Mouse (Mus musculus) forebrain, embryonic 15.5 days (tissue): Measurements from ENCODE around the gene Arf4. TPM values are rescaled to one million over a fixed set of nuclear protein-coding genes. Genes with fewer than 3 reads are reported as not detected.

ENCODE experiments used
- ATAC-seq: fragments of 200-750 bp; cut with Nextera tagmentation; replicated peaks from 2 replicates; pipeline ENCODE4 v1.8.0; 2017; ENCODE audit warnings: mild to moderate bottlenecking, moderate TSS enrichment, moderate library complexity
- H3K27ac ChIP-seq: fragments of 300-500 bp; sonication (generic); replicated peaks from 2 replicates; pipeline ENCODE4 v1.5.1; 2015; ENCODE audit warnings: mild to moderate bottlenecking, inconsistent platforms
- H3K27me3 ChIP-seq: fragments of 300-500 bp; sonication (generic); 2 replicates; pipeline ENCODE4 v1.6.1; 2015; ENCODE audit warnings: inconsistent platforms
- H3K36me3 ChIP-seq: fragments of 300-500 bp; sonication (generic); 2 replicates; pipeline ENCODE4 v1.6.1; 2015; ENCODE audit warnings: mild to moderate bottlenecking, inconsistent platforms
- H3K4me1 ChIP-seq: fragments of 300-500 bp; sonication (generic); 2 replicates; pipeline ENCODE4 v1.6.1; 2015; ENCODE audit warnings: inconsistent platforms
- H3K4me2 ChIP-seq: fragments of 300-500 bp; sonication (generic); replicated peaks from 2 replicates; pipeline ENCODE4 v1.6.1; 2015; ENCODE audit warnings: mild to moderate bottlenecking, inconsistent platforms
- H3K4me3 ChIP-seq: fragments of 300-500 bp; sonication (generic); 2 replicates; pipeline ENCODE4 v1.5.1; 2015; ENCODE audit warnings: mild to moderate bottlenecking, inconsistent platforms
- H3K9ac ChIP-seq: fragments of 300-500 bp; sonication (generic); replicated peaks from 2 replicates; pipeline ENCODE4 v1.6.1; 2015; ENCODE audit warnings: mild to moderate bottlenecking, inconsistent platforms
- H3K9me3 ChIP-seq: fragments of 300-500 bp; sonication (generic); 2 replicates; pipeline ENCODE4 v1.6.1; 2016; ENCODE audit warnings: inconsistent platforms
- WGBS: fragments of 180-500 bp; shearing (Covaris S2); methylation state at CpG from one replicate; pipeline ENCODE4 v1.1.7; 2015; ENCODE audit warnings: mixed read lengths; 5-methylcytosine and 5-hydroxymethylcytosine counted together
- polyA plus RNA-seq: library from polyadenylated mRNA; unstranded; fragments of >200 nt; fragmentation: Nextera tagmentation; extraction: Ambion mirVana; gene quantifications from 2 replicates; pipeline ENCODE4 v1.2.1, GENCODE M21; 2015

The Arf4 gene
- polyA plus RNA-seq, 1 experiment from 2014 or later = 630 TPM

GRCm38 (mm10) chr14:26638708-26639084 lies 822 bp downstream of the Arf4 start:
- Histone ChIP-seq H3K9me3 (no peaks in the 10 kb centered on the region), H3K36me3 (no peaks in the 10 kb centered on the region), H3K4me1 (peaks cover 35% of the 10 kb centered on the region), H3K27me3 (no peaks in the 10 kb centered on the region), H3K4me3 (peak overlapping the region; percentile 80), H3K9ac (peak overlapping the region; percentile 76), H3K4me2 (peak overlapping the region; percentile 79), H3K27ac (peak overlapping the region; percentile 94)
- 0% methylated on average over 16 of the region's 16 CpGs for WGBS
- ATAC-seq = peak; percentile 11

- Histone ChIP-seq H3K4me1 (peaks cover 35% of the 10 kb centered on the region), H3K27ac (peak overlapping the region; percentile 94)
- ATAC-seq = no peak
Observed at GRCm38 (mm10) chr14:26639251-26639650, 1.4 kb downstream of the Arf4 start.

GRCm38 (mm10) chr14:26639961-26640360 lies 2.1 kb downstream of the Arf4 start:
- Histone ChIP-seq H3K4me1 (peaks cover 35% of the 10 kb centered on the region), H3K36me3 (no peaks in the 10 kb centered on the region), H3K9ac (peak overlapping the region; percentile 76), H3K27me3 (no peaks in the 10 kb centered on the region), H3K4me3 (peak overlapping the region; percentile 80), H3K4me2 (peak overlapping the region; percentile 79), H3K27ac (no peak overlapping the region), H3K9me3 (no peaks in the 10 kb centered on the region)
- ATAC-seq = no peak
- 19% methylated on average over 2 of the region's 2 CpGs for WGBS

More at GRCm38 (mm10) chr14:26639251-26639650, 1.4 kb downstream of the Arf4 start:
- peak overlapping the region; percentile 80 for H3K4me3 ChIP-seq
- H3K9me3 ChIP-seq = no peaks in the 10 kb centered on the region
- H3K27me3 ChIP-seq = no peaks in the 10 kb centered on the region
- 1% methylated on average over 11 of the region's 11 CpGs for WGBS
- H3K9ac ChIP-seq = peak overlapping the region; percentile 76
- H3K4me2 ChIP-seq = peak overlapping the region; percentile 79
- H3K36me3 ChIP-seq = no peaks in the 10 kb centered on the region

DNA sequence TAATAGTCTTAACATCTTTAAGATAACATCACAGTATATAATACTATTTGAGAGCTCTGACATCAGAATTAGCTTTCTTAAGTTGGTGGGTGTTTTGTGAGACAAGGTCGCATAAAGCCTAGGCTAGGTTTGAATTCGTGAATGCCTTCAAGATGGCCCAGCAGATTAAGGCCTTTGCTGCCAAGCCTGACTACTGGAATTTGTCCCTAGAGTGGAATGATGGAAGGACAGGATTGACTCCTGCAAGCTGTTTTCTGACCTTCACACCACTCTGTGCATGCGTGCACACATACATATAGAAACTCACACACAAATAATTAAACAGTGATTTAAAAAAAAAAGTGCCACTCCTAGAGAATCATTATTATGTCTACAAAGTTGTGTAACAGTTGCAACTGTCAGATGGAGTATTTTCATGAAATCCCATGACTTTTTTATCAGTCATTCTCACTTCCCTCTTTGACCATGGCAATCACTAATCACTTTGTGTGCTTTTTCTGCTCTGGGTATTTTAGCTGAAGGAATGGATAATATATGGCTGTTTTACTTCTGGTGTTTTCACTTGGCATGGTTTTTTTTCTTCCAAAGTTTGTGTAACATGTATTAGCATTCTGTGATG lies 5.2 kb downstream of the Arf4 start:
- ATAC-seq = no peak
- no peaks in the 10 kb centered on the region for H3K9me3 ChIP-seq
- H3K4me3 ChIP-seq = no peak overlapping the region
- no peak overlapping the region for H3K4me2 ChIP-seq
- no peaks in the 10 kb centered on the region for H3K27me3 ChIP-seq
- 72% methylated on average over 3 of the region's 3 CpGs for WGBS
- no peak overlapping the region for H3K27ac ChIP-seq
- peaks cover 12% of the 10 kb centered on the region for H3K36me3 ChIP-seq
- H3K4me1 ChIP-seq = peaks cover 37% of the 10 kb centered on the region
- no peak overlapping the region for H3K9ac ChIP-seq

DNA sequence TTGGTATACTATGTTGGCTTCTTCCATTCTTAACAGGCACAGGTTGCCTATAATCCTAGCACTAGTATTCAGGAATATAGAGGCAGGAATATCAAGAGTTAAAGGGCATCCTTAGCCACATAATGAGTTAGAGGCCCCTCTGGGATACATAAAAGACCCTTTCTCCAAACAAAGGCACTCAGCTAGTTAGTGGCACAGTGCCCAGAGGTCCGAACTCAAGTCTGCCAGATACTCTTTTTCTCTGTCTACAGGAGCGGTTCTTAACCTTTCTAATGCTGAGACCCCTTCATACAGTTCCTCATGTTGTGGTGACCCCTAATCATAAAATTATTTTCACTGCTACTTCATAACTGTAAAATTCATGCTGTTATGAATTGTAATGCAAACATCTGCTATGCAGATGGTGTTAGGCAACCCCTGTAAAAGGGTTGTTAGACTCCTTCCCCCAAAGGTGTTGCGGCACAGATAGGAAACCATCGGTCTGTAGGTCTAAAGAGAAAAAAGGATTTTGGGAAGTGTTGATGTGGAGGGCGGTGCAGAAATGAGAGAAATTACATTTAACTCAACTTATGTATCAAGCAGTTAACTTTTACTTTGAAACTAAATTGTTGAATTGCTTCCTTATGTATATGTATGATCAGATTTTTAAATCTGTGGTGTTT lies 8.2 kb downstream of the Arf4 start:
- peaks cover 17% of the 10 kb centered on the region for H3K4me1 ChIP-seq
- WGBS = 14% methylated on average over 5 of the region's 5 CpGs
- peak overlapping the region; percentile 61 for H3K27ac ChIP-seq
- no peak overlapping the region for H3K4me3 ChIP-seq
- no peaks in the 10 kb centered on the region for H3K9me3 ChIP-seq
- H3K27me3 ChIP-seq = no peaks in the 10 kb centered on the region
- H3K9ac ChIP-seq = no peak overlapping the region
- peak; percentile 64; the same call in 1 of the 2 replicates for ATAC-seq
- peaks cover 21% of the 10 kb centered on the region for H3K36me3 ChIP-seq
- peak overlapping the region; percentile 7; the same call in 1 of the 2 replicates for H3K4me2 ChIP-seq

GRCm38 (mm10) chr14:26647811-26648210 lies 9.9 kb downstream of the Arf4 start:
- Histone ChIP-seq H3K4me2 (no peak overlapping the region), H3K9ac (no peak overlapping the region), H3K27me3 (no peaks in the 10 kb centered on the region), H3K4me3 (no peak overlapping the region), H3K4me1 (peaks cover 17% of the 10 kb centered on the region), H3K27ac (no peak overlapping the region), H3K9me3 (no peaks in the 10 kb centered on the region), H3K36me3 (peaks cover 22% of the 10 kb centered on the region)
- WGBS = 79% methylated on average over 2 of the region's 2 CpGs
- ATAC-seq = no peak

DNA sequence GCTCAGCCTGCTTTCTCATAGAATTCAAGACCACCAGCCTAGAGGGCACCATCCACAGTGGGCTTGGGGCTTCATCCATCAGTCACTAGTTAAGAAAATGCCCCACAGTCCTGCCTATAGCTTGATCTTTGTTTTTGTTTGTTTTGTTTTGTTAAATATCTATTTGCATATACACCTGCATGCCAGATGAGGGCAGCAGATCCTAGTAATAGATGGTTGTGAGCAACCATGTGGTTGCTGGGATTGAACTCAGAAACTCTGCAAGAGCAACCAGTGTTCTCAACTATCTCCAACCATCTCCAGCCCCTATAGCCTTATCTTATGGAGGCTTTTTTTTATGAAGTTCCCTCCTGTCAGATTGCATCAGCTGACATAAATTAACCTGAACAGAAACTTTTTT lies 14.0 kb downstream of the Arf4 start:
- Histone ChIP-seq H3K36me3 (peaks cover 54% of the 10 kb centered on the region), H3K9me3 (no peaks in the 10 kb centered on the region), H3K9ac (no peak overlapping the region), H3K27ac (no peak overlapping the region), H3K4me1 (no peaks in the 10 kb centered on the region), H3K4me2 (no peak overlapping the region), H3K4me3 (no peak overlapping the region), H3K27me3 (no peaks in the 10 kb centered on the region)
- no peak for ATAC-seq

GRCm38 (mm10) chr14:26658178-26658577 lies 20.3 kb downstream of the Arf4 start:
- H3K27ac ChIP-seq = no peak overlapping the region
- no peaks in the 10 kb centered on the region for H3K27me3 ChIP-seq
- no peak for ATAC-seq
- no peak overlapping the region for H3K9ac ChIP-seq
- no peaks in the 10 kb centered on the region for H3K4me1 ChIP-seq
- H3K4me3 ChIP-seq = no peak overlapping the region
- peaks cover 58% of the 10 kb centered on the region for H3K36me3 ChIP-seq
- no peaks in the 10 kb centered on the region for H3K9me3 ChIP-seq
- H3K4me2 ChIP-seq = no peak overlapping the region

GRCm38 (mm10) chr14:26660233-26660632 lies 22.4 kb downstream of the Arf4 start:
- Histone ChIP-seq H3K4me1 (no peaks in the 10 kb centered on the region), H3K27me3 (no peaks in the 10 kb centered on the region), H3K4me2 (no peak overlapping the region), H3K36me3 (peaks cover 54% of the 10 kb centered on the region), H3K9ac (no peak overlapping the region), H3K4me3 (no peak overlapping the region), H3K9me3 (no peaks in the 10 kb centered on the region), H3K27ac (no peak overlapping the region)
- WGBS = 95% methylated on average over 1 of the region's 1 CpGs
- ATAC-seq = no peak

- H3K36me3 ChIP-seq = peaks cover 48% of the 10 kb centered on the region
- ATAC-seq = no peak
- H3K27me3 ChIP-seq = no peaks in the 10 kb centered on the region
- no peak overlapping the region for H3K4me3 ChIP-seq
- H3K4me2 ChIP-seq = no peak overlapping the region
- H3K4me1 ChIP-seq = peaks cover 10% of the 10 kb centered on the region
- H3K27ac ChIP-seq = no peak overlapping the region
- H3K9me3 ChIP-seq = no peaks in the 10 kb centered on the region
- 91% methylated on average over 3 of the region's 3 CpGs for WGBS
- no peak overlapping the region for H3K9ac ChIP-seq
Observed at GRCm38 (mm10) chr14:26662016-26662415, 24.1 kb downstream of the Arf4 start.

GRCm38 (mm10) chr14:26662488-26662887 lies 24.6 kb downstream of the Arf4 start:
- Histone ChIP-seq H3K9me3 (no peaks in the 10 kb centered on the region), H3K9ac (no peak overlapping the region), H3K27me3 (no peaks in the 10 kb centered on the region), H3K4me3 (no peak overlapping the region), H3K36me3 (peaks cover 47% of the 10 kb centered on the region), H3K27ac (no peak overlapping the region), H3K4me2 (no peak overlapping the region), H3K4me1 (peaks cover 13% of the 10 kb centered on the region)
- WGBS = 94% methylated on average over 2 of the region's 2 CpGs
- ATAC-seq = no peak

DNA sequence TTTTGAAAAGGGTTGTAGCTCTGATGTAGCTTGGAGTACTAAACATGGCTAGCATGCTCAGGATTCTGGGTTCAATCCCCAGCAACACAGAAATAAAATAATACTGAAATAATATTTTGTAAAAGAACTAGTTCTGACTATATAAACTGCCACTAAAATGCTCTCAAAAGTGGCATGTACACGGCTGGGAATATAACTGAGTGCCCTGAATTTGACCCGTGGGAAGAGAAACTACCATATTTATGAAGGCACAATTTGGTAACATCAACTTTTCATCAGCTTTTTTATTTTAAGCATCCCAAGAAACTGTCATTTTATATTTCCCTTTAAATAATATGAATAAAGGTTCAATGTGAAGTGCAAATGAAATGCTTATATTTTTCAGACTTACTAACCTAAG lies 26.0 kb downstream of the Arf4 start:
- Histone ChIP-seq H3K9ac (no peak overlapping the region), H3K4me3 (no peak overlapping the region), H3K27ac (no peak overlapping the region), H3K4me1 (peaks cover 25% of the 10 kb centered on the region), H3K9me3 (no peaks in the 10 kb centered on the region), H3K27me3 (no peaks in the 10 kb centered on the region), H3K36me3 (peaks cover 38% of the 10 kb centered on the region), H3K4me2 (no peak overlapping the region)
- WGBS = 92% methylated on average over 2 of the region's 2 CpGs
- ATAC-seq = no peak

DNA sequence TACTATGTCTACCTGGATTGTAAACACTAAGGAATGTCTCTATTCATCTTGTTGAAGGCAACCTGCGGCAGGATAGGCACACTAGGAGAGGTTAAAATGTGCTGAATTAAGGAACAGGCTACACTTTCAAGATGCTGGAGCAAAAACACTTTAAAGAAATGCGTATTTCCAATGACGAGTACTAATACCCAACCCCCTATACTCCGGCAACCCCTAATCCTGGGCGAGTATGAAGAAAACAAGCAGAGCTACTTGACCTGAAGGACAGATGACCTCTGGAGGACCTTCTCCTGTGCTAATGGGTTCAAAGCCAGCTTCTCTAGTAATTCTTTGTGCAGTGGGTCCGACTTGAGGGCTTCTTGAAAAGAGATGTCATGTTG lies 30.1 kb downstream of the Arf4 start:
- WGBS = 25% methylated on average over 6 of the region's 6 CpGs
- H3K27me3 ChIP-seq = no peaks in the 10 kb centered on the region
- peaks cover 22% of the 10 kb centered on the region for H3K36me3 ChIP-seq
- H3K4me3 ChIP-seq = peak overlapping the region; percentile 99
- no peak overlapping the region for H3K27ac ChIP-seq
- peak overlapping the region; percentile 99 for H3K4me2 ChIP-seq
- H3K9ac ChIP-seq = peak overlapping the region; percentile 93
- ATAC-seq = no peak
- H3K9me3 ChIP-seq = no peaks in the 10 kb centered on the region
- peaks cover 32% of the 10 kb centered on the region for H3K4me1 ChIP-seq
